Mouse (Mus musculus): ENCODE measurements around the gene Socs4. TPM values are rescaled to one million over a fixed set of nuclear protein-coding genes. Genes with fewer than 3 reads are reported as not detected.

Gene Socs4
- polyA plus RNA-seq, 1 experiment from 2014 or later = 3.9 TPM

DNA sequence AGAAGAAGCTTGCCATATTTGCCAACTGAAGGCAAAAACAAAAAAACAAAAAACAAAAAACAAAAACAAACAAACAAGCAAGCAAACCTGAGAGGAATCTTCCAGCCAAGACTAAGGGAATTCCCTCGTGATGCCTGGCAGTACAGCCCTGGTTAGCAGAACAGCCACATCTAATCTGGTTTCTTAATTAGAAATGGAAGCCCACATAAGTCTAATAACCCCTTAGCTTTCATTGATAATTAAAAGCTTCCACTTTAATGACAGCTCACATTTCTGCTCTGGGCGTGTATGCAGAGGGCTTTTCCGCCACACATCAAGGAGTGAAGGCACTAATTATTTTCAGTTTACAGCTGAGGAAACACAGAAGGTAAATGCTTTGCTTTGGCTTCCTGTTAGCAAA lies 58.6 kb downstream of the Socs4 start:
- no peak overlapping the region for H3K27ac ChIP-seq (ENCODE audit: low read depth, low read length)
- WGBS (ENCODE audit: insufficient replicate concordance) = 84% methylated on average over 3 of the region's 3 CpGs

DNA sequence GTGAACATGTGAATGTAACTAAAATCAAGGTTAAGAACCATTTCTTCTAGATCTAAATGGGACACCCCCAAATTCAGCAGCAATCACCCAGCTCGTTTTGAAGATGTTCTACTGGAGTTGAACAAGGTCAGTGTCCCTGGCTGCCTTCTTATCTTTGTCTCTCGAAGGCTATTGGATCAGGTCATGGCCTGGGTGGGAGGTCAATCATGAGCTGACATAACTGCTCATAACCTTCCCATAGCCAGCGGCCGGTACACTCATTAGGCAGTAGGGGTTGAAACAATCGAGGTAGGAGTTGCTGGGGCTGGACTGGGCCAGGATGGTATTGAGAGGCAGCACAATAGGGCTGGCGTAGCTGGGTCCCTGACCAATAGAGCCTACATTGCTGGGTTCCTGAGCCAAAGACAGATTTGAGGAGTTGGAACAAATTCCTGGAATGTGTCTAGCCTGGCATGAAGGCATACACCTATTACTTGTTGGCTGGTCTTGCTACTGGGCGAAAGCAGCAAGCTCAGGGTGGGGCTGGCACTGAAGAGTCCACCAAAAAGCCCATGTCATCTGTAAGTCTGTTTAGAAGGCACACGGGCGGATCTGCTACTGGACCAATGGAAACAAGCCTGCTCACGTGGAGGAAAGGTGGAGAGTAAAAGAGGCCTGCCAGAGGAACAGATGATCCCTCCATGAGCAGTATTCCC lies 63.6 kb downstream of the Socs4 start:
- 77% methylated on average over 10 of the region's 10 CpGs for WGBS (ENCODE audit: insufficient replicate concordance)
- H3K4me2 ChIP-seq = no peak overlapping the region

More for the DNA sequence above, 58.6 kb downstream of the Socs4 start:
- Histone ChIP-seq H3K4me2 (no peak overlapping the region), H3K9ac (ENCODE audit: low read depth, low read length) (no peak overlapping the region), H3K4me3 (ENCODE audit: low read depth, low read length) (no peak overlapping the region), H3K9me3 (replicated peaks; ENCODE audit: control insufficient read depth, low read length) (no peaks in the 10 kb centered on the region), H3K36me3 (ENCODE audit: control insufficient read depth, insufficient read depth, low read length) (no peaks in the 10 kb centered on the region), H3K4me1 (ENCODE audit: control insufficient read depth, insufficient read depth, low read length) (no peaks in the 10 kb centered on the region), H3K27me3 (ENCODE audit: control insufficient read depth, insufficient read depth, low read length) (no peaks in the 10 kb centered on the region)
- ATAC-seq (replicated peaks; ENCODE audit: insufficient number of reproducible peaks, low FRiP score, low TSS enrichment) = no peak

DNA sequence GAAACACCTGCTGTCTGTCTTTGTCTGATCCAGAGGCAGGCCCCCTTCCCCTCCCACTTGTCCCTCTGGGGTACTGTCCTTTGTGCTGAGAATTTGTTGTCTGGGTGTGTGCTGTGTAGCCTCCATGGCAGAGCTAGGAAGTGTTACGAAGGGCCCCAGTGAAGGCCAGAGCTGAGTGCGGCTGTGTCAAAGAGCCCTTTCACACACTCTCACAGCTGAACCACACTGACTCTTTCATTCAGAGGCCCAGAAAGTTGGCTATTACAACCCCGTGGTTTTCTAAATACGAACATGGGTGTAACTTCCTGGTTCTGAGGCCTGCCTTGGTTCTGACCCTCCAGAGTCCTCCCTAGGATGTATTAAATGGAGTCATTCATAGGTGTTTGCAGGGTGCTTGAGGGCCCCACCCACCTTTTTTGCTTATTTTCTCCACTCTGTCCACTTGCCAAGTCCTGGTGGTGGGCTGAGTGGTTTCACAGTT lies 65.1 kb downstream of the Socs4 start:
- Histone ChIP-seq H3K36me3 (ENCODE audit: control insufficient read depth, insufficient read depth, low read length) (no peaks in the 10 kb centered on the region), H3K4me3 (ENCODE audit: low read depth, low read length) (no peak overlapping the region), H3K9ac (ENCODE audit: low read depth, low read length) (no peak overlapping the region), H3K4me1 (ENCODE audit: control insufficient read depth, insufficient read depth, low read length) (no peaks in the 10 kb centered on the region), H3K4me2 (no peak overlapping the region), H3K27ac (ENCODE audit: low read depth, low read length) (no peak overlapping the region), H3K9me3 (replicated peaks; ENCODE audit: control insufficient read depth, low read length) (no peaks in the 10 kb centered on the region), H3K27me3 (ENCODE audit: control insufficient read depth, insufficient read depth, low read length) (no peaks in the 10 kb centered on the region)
- WGBS (ENCODE audit: insufficient replicate concordance) = 71% methylated on average over 4 of the region's 4 CpGs
- no peak for ATAC-seq (replicated peaks; ENCODE audit: insufficient number of reproducible peaks, low FRiP score, low TSS enrichment)

More for the DNA sequence above, 63.6 kb downstream of the Socs4 start:
- no peaks in the 10 kb centered on the region for H3K27me3 ChIP-seq (ENCODE audit: control insufficient read depth, insufficient read depth, low read length)
- H3K4me1 ChIP-seq (ENCODE audit: control insufficient read depth, insufficient read depth, low read length) = no peaks in the 10 kb centered on the region
- H3K9ac ChIP-seq (ENCODE audit: low read depth, low read length) = no peak overlapping the region
- ATAC-seq (replicated peaks; ENCODE audit: insufficient number of reproducible peaks, low FRiP score, low TSS enrichment) = no peak
- H3K27ac ChIP-seq (ENCODE audit: low read depth, low read length) = no peak overlapping the region
- no peaks in the 10 kb centered on the region for H3K9me3 ChIP-seq (replicated peaks; ENCODE audit: control insufficient read depth, low read length)
- no peak overlapping the region for H3K4me3 ChIP-seq (ENCODE audit: low read depth, low read length)
- no peaks in the 10 kb centered on the region for H3K36me3 ChIP-seq (ENCODE audit: control insufficient read depth, insufficient read depth, low read length)

Other genes with a start within 250 kb of the Socs4 start
- 6.7 and 7.5 TPM in 2 replicates for gene Gch1, start 87.5 kb upstream of the Socs4 start, polyA plus RNA-seq (2014; fragmentation: Nextera tagmentation; extraction: Ambion mirVana)
- gene Wdhd1, start 74 bp upstream of the Socs4 start, polyA plus RNA-seq (2014; fragmentation: Nextera tagmentation; extraction: Ambion mirVana) = 22.1 and 25.8 TPM in 2 replicates
- 65.1 and 70.4 TPM in 2 replicates for gene Mapk1ip1l, start 21.3 kb downstream of the Socs4 start, polyA plus RNA-seq (2014; fragmentation: Nextera tagmentation; extraction: Ambion mirVana)
- 1.9 and 2.7 TPM in 2 replicates for gene Lgals3, start 90.8 kb downstream of the Socs4 start, polyA plus RNA-seq (2014; fragmentation: Nextera tagmentation; extraction: Ambion mirVana)
- 47.8 and 47.9 TPM in 2 replicates for gene Dlgap5, start 141.5 kb downstream of the Socs4 start, polyA plus RNA-seq (2014; fragmentation: Nextera tagmentation; extraction: Ambion mirVana)
- gene Fbxo34, start 173.5 kb downstream of the Socs4 start, polyA plus RNA-seq (2014; fragmentation: Nextera tagmentation; extraction: Ambion mirVana) = 24.8 and 27.2 TPM in 2 replicates

Data from heart, embryonic 11.5 days (tissue).